Mouse (Mus musculus) Muller cell, postnatal 12 days (primary cell): ENCODE data around the gene Col1a1.
A peak's percentile ranks its signal among the peaks of the same experiment; 100 is the strongest.

ENCODE experiments used
- DNase-seq: peaks from one replicate; pipeline ENCODE4 v3.0.0-alpha.2; 2015; ENCODE audit errors: inconsistent ontology term

Gene Col1a1

GRCm38 (mm10) chr11:94976199-94976598 lies 40.2 kb downstream of the Col1a1 start, which contains the start of gene Sgca:
Gene Sgca (minus strand): TSS chr11:94976327.
- DNase-seq: no peak

GRCm38 (mm10) chr11:94978178-94978915 lies 42.3 kb downstream of the Col1a1 start:
- DNase-seq: no peak

- DNase-seq: peak; percentile 95
Measured at GRCm38 (mm10) chr11:94978947-94979346, 42.9 kb downstream of the Col1a1 start.

- no peak for DNase-seq
Measured at GRCm38 (mm10) chr11:94979462-94980179, 43.6 kb downstream of the Col1a1 start.

- DNase-seq: no peak
Measured at GRCm38 (mm10) chr11:94985140-94985539, 49.1 kb downstream of the Col1a1 start.

- DNase-seq: no peak
Measured at GRCm38 (mm10) chr11:94985822-94986221, 49.8 kb downstream of the Col1a1 start.

- DNase-seq: no peak
Measured at GRCm38 (mm10) chr11:94986435-94986834, 50.4 kb downstream of the Col1a1 start.

- DNase-seq: no peak
Measured at GRCm38 (mm10) chr11:94987341-94987740, 51.3 kb downstream of the Col1a1 start.

- no peak for DNase-seq
Measured at GRCm38 (mm10) chr11:94987851-94988250, 51.8 kb downstream of the Col1a1 start.

- peak; percentile 72 for DNase-seq
Measured at GRCm38 (mm10) chr11:94988780-94989561, 52.9 kb downstream of the Col1a1 start.

GRCm38 (mm10) chr11:94989562-94990017 lies 53.6 kb downstream of the Col1a1 start:
- peak; percentile 89 for DNase-seq

- DNase-seq: no peak
Measured at GRCm38 (mm10) chr11:94990102-94990748, 54.2 kb downstream of the Col1a1 start.

GRCm38 (mm10) chr11:94990749-94991577 lies 54.9 kb downstream of the Col1a1 start, which contains the start of gene Ppp1r9b:
Gene Ppp1r9b (plus strand): TSS chr11:94991035.
- peak; percentile 96 for DNase-seq

GRCm38 (mm10) chr11:94991641-94992479 lies 55.8 kb downstream of the Col1a1 start:
- DNase-seq: peak; percentile 44

- DNase-seq: no peak
Measured at GRCm38 (mm10) chr11:94992480-94992753, 56.4 kb downstream of the Col1a1 start.

- DNase-seq: peak; percentile 83
Measured at GRCm38 (mm10) chr11:94992754-94993606, 57.0 kb downstream of the Col1a1 start.

GRCm38 (mm10) chr11:94994208-94994814 lies 58.3 kb downstream of the Col1a1 start:
- peak; percentile 45 for DNase-seq

GRCm38 (mm10) chr11:94994947-94995772 lies 59.1 kb downstream of the Col1a1 start:
- no peak for DNase-seq
